In genomic region chr13:52771518-52771917, GRCm38 (mm10) we compare ENCODE assay signal across 26 mouse cellular contexts.
DNase-seq lines count a peak whose midpoint lies in the region; ATAC-seq and TF ChIP-seq lines count a peak whose summit lies in the region.
"Had no signal": no experiment of that assay in that cellular context is flagged by ENCODE, and none has a peak within 500 bp of the region (broad histone marks: within the 10 kb centered on the region; RNA-seq: fewer than 3 reads in every experiment).

No protein-coding gene starts in this region.

- ATAC-seq in megakaryocyte, adult 5-6 weeks (ENCODE audit: poor library complexity, severe bottlenecking) = no peak
- ATAC-seq in forebrain, embryonic 14.5 days = no peak
- ATAC-seq: activated CD4-positive, CD25-positive, alpha-beta regulatory T cell, adult 4 months; CD4-positive, CD25-positive, alpha-beta regulatory T cell, adult 4 months; forebrain, embryonic 15.5 days; forebrain, postnatal 0 days; Patski had no signal

- H3K4me1 ChIP-seq in heart, embryonic 10.5 days = peaks cover 13% of the 10 kb centered on the region
- peaks cover 26% of the 10 kb centered on the region for H3K4me1 ChIP-seq in megakaryocyte, embryonic 14.5 days
- no peaks in the 10 kb centered on the region for H3K4me1 ChIP-seq in forebrain, embryonic 14.5 days (ENCODE audit: control insufficient read depth, insufficient read depth, low read length)
- H3K4me1 ChIP-seq: forebrain, embryonic 10.5 days; forebrain, embryonic 12.5 days; forebrain, embryonic 15.5 days had no signal

- no peak overlapping the region for H3K4me2 ChIP-seq in myocyte (ENCODE audit: low read depth)
- H3K4me2 ChIP-seq in forebrain, embryonic 14.5 days (ENCODE audit: low read length) = no peak overlapping the region
- H3K4me2 ChIP-seq: embryonic facial prominence, embryonic 13.5 days; embryonic facial prominence, embryonic 15.5 days; forebrain, embryonic 12.5 days; forebrain, embryonic 15.5 days had no signal

- H3K4me3 ChIP-seq in heart, embryonic 10.5 days = no peak overlapping the region
- peak overlapping the region; percentile 1 for H3K4me3 ChIP-seq in megakaryocyte, embryonic 14.5 days (replicated peaks)
- H3K4me3 ChIP-seq in myocyte = no peak overlapping the region
- H3K4me3 ChIP-seq in forebrain, embryonic 14.5 days (ENCODE audit: low read depth, low read length) = no peak overlapping the region
- H3K4me3 ChIP-seq: embryonic facial prominence, embryonic 13.5 days; embryonic facial prominence, embryonic 15.5 days; erythroblast, embryonic 14.5 days; forebrain, embryonic 10.5 days; forebrain, embryonic 12.5 days; forebrain, embryonic 15.5 days had no signal

- no peaks in the 10 kb centered on the region for H3K27me3 ChIP-seq in heart, embryonic 10.5 days (ENCODE audit: insufficient read depth, poor library complexity, severe bottlenecking)
- peaks cover 41% of the 10 kb centered on the region for H3K27me3 ChIP-seq in megakaryocyte, embryonic 14.5 days (replicated peaks)
- no peaks in the 10 kb centered on the region for H3K27me3 ChIP-seq in myocyte (ENCODE audit: control insufficient read depth, insufficient read depth, insufficient read length)
- H3K27me3 ChIP-seq in forebrain, embryonic 14.5 days (replicated peaks; ENCODE audit: control insufficient read depth, insufficient read depth, low read length) = no peaks in the 10 kb centered on the region
- H3K27me3 ChIP-seq: CH12.LX; embryonic facial prominence, embryonic 13.5 days; embryonic facial prominence, embryonic 15.5 days; forebrain, embryonic 12.5 days; forebrain, embryonic 15.5 days; Patski had no signal

- no peak overlapping the region for H3K9ac ChIP-seq in forebrain, embryonic 14.5 days (ENCODE audit: low read length)
- H3K9ac ChIP-seq: embryonic facial prominence, embryonic 13.5 days; embryonic facial prominence, embryonic 15.5 days; forebrain, embryonic 12.5 days; forebrain, embryonic 15.5 days; forebrain, postnatal 0 days had no signal

- peak; percentile 38 for DNase-seq in heart, embryonic 10.5 days (ENCODE audit: low spot score)
- no peak for DNase-seq in heart, adult 8-10 months (ENCODE audit: low spot score)
- DNase-seq in forebrain, embryonic 14.5 days (ENCODE audit: low spot score) = no peak
- DNase-seq: adrenal gland, adult 8-10 months; adrenal gland, postnatal 14 days; cerebellum, adult 11-12 months; cerebellum, adult 2 months; cerebellum, adult 9-10 months; cerebellum, postnatal 10 days; cerebellum, postnatal 25 days; embryo, embryonic 11 days; forebrain, postnatal 0 days had no signal

- no peak for TF ChIP-seq POLR2A in myocyte (IDR thresholded peaks at IDR 0.05; ENCODE audit: insufficient read length, low read depth)

- no peak overlapping the region for H3ac ChIP-seq in myocyte (ENCODE audit: control insufficient read depth, insufficient read length)

- H3K9me3 ChIP-seq in heart, embryonic 10.5 days = no peaks in the 10 kb centered on the region
- H3K9me3 ChIP-seq in megakaryocyte, embryonic 14.5 days = peaks cover 16% of the 10 kb centered on the region
- H3K9me3 ChIP-seq in forebrain, embryonic 14.5 days (replicated peaks; ENCODE audit: control insufficient read depth, low read length) = no peaks in the 10 kb centered on the region
- H3K9me3 ChIP-seq: embryonic facial prominence, embryonic 13.5 days; embryonic facial prominence, embryonic 15.5 days; forebrain, embryonic 10.5 days; forebrain, embryonic 12.5 days; forebrain, embryonic 15.5 days had no signal

- 85% methylated on average over 3 of the region's 3 CpGs for WGBS in heart, embryonic 10.5 days
- WGBS in forebrain, embryonic 14.5 days = 93% methylated on average over 3 of the region's 3 CpGs

- H3K36me3 ChIP-seq in heart, embryonic 10.5 days = no peaks in the 10 kb centered on the region
- no peaks in the 10 kb centered on the region for H3K36me3 ChIP-seq in megakaryocyte, embryonic 14.5 days (replicated peaks; ENCODE audit: low read length)
- no peaks in the 10 kb centered on the region for H3K36me3 ChIP-seq in myocyte (ENCODE audit: control insufficient read depth, insufficient read depth)
- H3K36me3 ChIP-seq in forebrain, embryonic 14.5 days (ENCODE audit: control insufficient read depth, insufficient read depth, low read length) = no peaks in the 10 kb centered on the region
- H3K36me3 ChIP-seq: embryonic facial prominence, embryonic 13.5 days; embryonic facial prominence, embryonic 15.5 days; forebrain, embryonic 10.5 days; forebrain, embryonic 12.5 days; forebrain, embryonic 15.5 days; G1E had no signal

- H3K79me2 ChIP-seq in myocyte (ENCODE audit: control insufficient read depth, insufficient read depth) = no peaks in the 10 kb centered on the region

- H3K27ac ChIP-seq in heart, embryonic 10.5 days = no peak overlapping the region
- H3K27ac ChIP-seq in forebrain, embryonic 14.5 days (ENCODE audit: low read depth, low read length) = no peak overlapping the region
- H3K27ac ChIP-seq: embryonic facial prominence, embryonic 13.5 days; embryonic facial prominence, embryonic 15.5 days; forebrain, embryonic 10.5 days; forebrain, embryonic 12.5 days; forebrain, embryonic 15.5 days had no signal

TF ChIP-seq in myocyte, 11 proteins besides CTCF, POLR2A, EP300 and RAD21:
- TF ChIP-seq USF1 (IDR thresholded peaks at IDR 0.05; ENCODE audit: low read depth) = no peak
- peak; percentile 26 to 92 (median 90) for TF ChIP-seq MYOD1 (IDR thresholded peaks at IDR 0.05; ENCODE audit: control insufficient read depth in 1 of 3, insufficient read length in 2 of 3, low read depth in 2 of 3)
- TF ChIP-seq CEBPB (IDR thresholded peaks at IDR 0.05; ENCODE audit: insufficient read depth, poor library complexity, severe bottlenecking) = no peak
- TF ChIP-seq MYOG (IDR thresholded peaks at IDR 0.05; ENCODE audit: control insufficient read depth in 1 of 3, insufficient read depth in 1 of 3, insufficient read length in 2 of 3, low read depth in 2 of 3) = peak in 1 of 3 experiments; percentile 13
